Mouse (Mus musculus) G1E (cell line): ENCODE data around the gene Tm6sf1. TPM values are rescaled to one million over a fixed set of nuclear protein-coding genes. Genes with fewer than 3 reads are reported as not detected.

Source experiments
- ATAC-seq: 2 replicates; pipeline ENCODE4 v1.8.0; 2016; ENCODE audit warnings: mild to moderate bottlenecking; ENCODE audit not compliant: insufficient number of reproducible peaks, poor library complexity, low FRiP score, severe bottlenecking; ENCODE audit errors: extremely low read depth
- DNase-seq: peaks from one replicate; pipeline ENCODE4 v3.0.0; 2012; ENCODE audit warnings: low spot score
- H3K27me3 ChIP-seq: 2 replicates; pipeline ENCODE4 v1.6.1; 2012; ENCODE audit warnings: mild to moderate bottlenecking, low read length, inconsistent platforms; ENCODE audit not compliant: insufficient read depth
- H3K36me3 ChIP-seq: replicated peaks from 2 replicates; pipeline ENCODE3; 2012; ENCODE audit warnings: mild to moderate bottlenecking, inconsistent platforms
- H3K4me1 ChIP-seq: 2 replicates; pipeline ENCODE4 v1.6.1; 2012; ENCODE audit warnings: low read depth, low read length, inconsistent platforms, mixed read lengths; ENCODE audit not compliant: insufficient read depth
- H3K4me3 ChIP-seq: 2 replicates; pipeline ENCODE4 v1.5.1; 2012; ENCODE audit warnings: low read depth, mild to moderate bottlenecking, inconsistent platforms, low read length, moderate library complexity, mixed read lengths
- H3K9me3 ChIP-seq: replicated peaks from 2 replicates; pipeline ENCODE4 v1.6.1; 2012; ENCODE audit warnings: inconsistent platforms
- CTCF ChIP-seq: IDR thresholded peaks from 2 replicates; pipeline ENCODE4 v1.5.1; 2012; ENCODE audit warnings: low read depth, low read length, inconsistent platforms, mixed read lengths
- GATA1 ChIP-seq: IDR thresholded peaks from 2 replicates; pipeline ENCODE4 v1.6.1; 2012; ENCODE audit warnings: borderline replicate concordance, low read length, inconsistent platforms, mixed read lengths
- GATA2 ChIP-seq: IDR thresholded peaks from 2 replicates; pipeline ENCODE4 v1.6.1; 2012; ENCODE audit warnings: low read depth, low read length, inconsistent platforms, borderline replicate concordance
- POLR2AphosphoS5 ChIP-seq: IDR thresholded peaks from 2 replicates; pipeline ENCODE4 v1.6.1; 2012; ENCODE audit warnings: low read depth, low read length, inconsistent platforms; ENCODE audit not compliant: insufficient replicate concordance
- TAL1 ChIP-seq: conservative IDR thresholded peaks from 2 replicates; pipeline ENCODE4 v1.6.1; 2012; ENCODE audit warnings: low read depth, low read length, inconsistent platforms, mixed read lengths
- polyA plus RNA-seq: library from polyadenylated mRNA; stranded (reverse); fragments of >175 nt; gene quantifications from 2 replicates; pipeline ENCODE4 v1.2.3, GENCODE M21; 2012
- total RNA-seq, 2 experiments: library from RNA; stranded (forward) in 1 of 2; stranded (reverse) in 1 of 2; fragments of 200-1000 nt in 1 of 2; fragments of >200 nt in 1 of 2; fragmentation: Nextera tagmentation in 1 of 2; gene quantifications; 2 replicates each; pipeline ENCODE4 v1.2.3; 2014 to 2017

The Tm6sf1 gene
- total and polyA plus RNA-seq, 3 experiments = 0.11 TPM; not detected in 2

GRCm38 (mm10) chr7:81855694-81856093 is 3.1 kb upstream of the Tm6sf1 start, which contains the start of gene Gm10160:
Gene Gm10160, minus strand, starts transcription at chr7:81855794.
- DNase-seq (no peak), ATAC-seq (no peak)
- peaks cover 7% of the 10 kb centered on the region for H3K27me3 ChIP-seq
- H3K9me3 ChIP-seq = no peaks in the 10 kb centered on the region
- H3K36me3 ChIP-seq = no peaks in the 10 kb centered on the region
- no peak for TF ChIP-seq GATA2
- TF ChIP-seq GATA1 = no peak
- H3K4me3 ChIP-seq = no peak within 1 kb of the TSS
- H3K4me1 ChIP-seq = no peaks in the 10 kb centered on the region

- Histone ChIP-seq H3K36me3 (no peaks in the 10 kb centered on the region), H3K4me1 (no peaks in the 10 kb centered on the region), H3K9me3 (no peaks in the 10 kb centered on the region), H3K27me3 (peaks cover 7% of the 10 kb centered on the region), H3K4me3 (no peak overlapping the region)
- DNase-seq (no peak), ATAC-seq (no peak)
- TF ChIP-seq CTCF (no peak), GATA1 (no peak), GATA2 (no peak), TAL1 (no peak)
These were observed 2.6 kb upstream of the Tm6sf1 start for GRCm38 (mm10) chr7:81856221-81856620.

GRCm38 (mm10) chr7:81858236-81858635 is 565 bp upstream of the Tm6sf1 start:
- Histone ChIP-seq H3K4me1 (no peaks in the 10 kb centered on the region), H3K27me3 (peaks cover 11% of the 10 kb centered on the region), H3K4me3 (no peak overlapping the region), H3K36me3 (no peaks in the 10 kb centered on the region), H3K9me3 (no peaks in the 10 kb centered on the region)
- DNase-seq = no peak
- no peak for ATAC-seq
- TF ChIP-seq GATA2 (no peak), POLR2AphosphoS5 (no peak), TAL1 (no peak), CTCF (no peak), GATA1 (no peak)

- H3K36me3 ChIP-seq = no peaks in the 10 kb centered on the region
- DNase-seq (no peak), ATAC-seq (no peak)
- peaks cover 10% of the 10 kb centered on the region for H3K4me1 ChIP-seq
- no peaks in the 10 kb centered on the region for H3K9me3 ChIP-seq
- H3K27me3 ChIP-seq = peaks cover 13% of the 10 kb centered on the region
- no peak overlapping the region; the same call in 1 of the 2 replicates for H3K4me3 ChIP-seq
- TF ChIP-seq GATA1 = no peak
- no peak for TF ChIP-seq GATA2
- no peak for TF ChIP-seq CTCF
- no peak for TF ChIP-seq TAL1
- TF ChIP-seq POLR2AphosphoS5 = no peak
These were observed 1.3 kb downstream of the Tm6sf1 start for GRCm38 (mm10) chr7:81860071-81860470.

- no peaks in the 10 kb centered on the region for H3K36me3 ChIP-seq
- no peak for DNase-seq
- peaks cover 11% of the 10 kb centered on the region for H3K4me1 ChIP-seq
- no peak for ATAC-seq
- H3K4me3 ChIP-seq = no peak overlapping the region
- TF ChIP-seq TAL1 (no peak), GATA1 (no peak), GATA2 (no peak)
- peaks cover 15% of the 10 kb centered on the region for H3K27me3 ChIP-seq
- H3K9me3 ChIP-seq = no peaks in the 10 kb centered on the region
These were observed 2.2 kb downstream of the Tm6sf1 start for GRCm38 (mm10) chr7:81860996-81861395.

- H3K27me3 ChIP-seq = peaks cover 16% of the 10 kb centered on the region
- DNase-seq = no peak
- no peak for ATAC-seq
- peaks cover 11% of the 10 kb centered on the region for H3K4me1 ChIP-seq
- H3K36me3 ChIP-seq = no peaks in the 10 kb centered on the region
- H3K4me3 ChIP-seq = no peak overlapping the region
- no peaks in the 10 kb centered on the region for H3K9me3 ChIP-seq
- TF ChIP-seq TAL1 (no peak), GATA2 (no peak), CTCF (no peak), GATA1 (no peak), POLR2AphosphoS5 (no peak)
These were observed 2.7 kb downstream of the Tm6sf1 start for GRCm38 (mm10) chr7:81861461-81861860.

- Histone ChIP-seq H3K4me1 (peaks cover 11% of the 10 kb centered on the region), H3K27me3 (peaks cover 16% of the 10 kb centered on the region), H3K9me3 (no peaks in the 10 kb centered on the region), H3K36me3 (no peaks in the 10 kb centered on the region), H3K4me3 (no peak overlapping the region)
- DNase-seq (no peak), ATAC-seq (no peak)
- TF ChIP-seq POLR2AphosphoS5 (no peak), GATA1 (no peak), TAL1 (no peak), CTCF (no peak), GATA2 (no peak)
These were observed 3.1 kb downstream of the Tm6sf1 start for GRCm38 (mm10) chr7:81861921-81862320.
